Mouse (Mus musculus) lung, postnatal 0 days (tissue): ENCODE results near the gene Fmo1.

ENCODE experiments used
- CTCF ChIP-seq: IDR thresholded peaks from 2 replicates; pipeline ENCODE4 v1.5.1; 2016; ENCODE audit warnings: antibody characterized with exemption, mild to moderate bottlenecking
- EP300 ChIP-seq: IDR thresholded peaks from 2 replicates; pipeline ENCODE4 v1.6.1; 2016; ENCODE audit warnings: antibody characterized with exemption, mild to moderate bottlenecking, control low read depth

DNA sequence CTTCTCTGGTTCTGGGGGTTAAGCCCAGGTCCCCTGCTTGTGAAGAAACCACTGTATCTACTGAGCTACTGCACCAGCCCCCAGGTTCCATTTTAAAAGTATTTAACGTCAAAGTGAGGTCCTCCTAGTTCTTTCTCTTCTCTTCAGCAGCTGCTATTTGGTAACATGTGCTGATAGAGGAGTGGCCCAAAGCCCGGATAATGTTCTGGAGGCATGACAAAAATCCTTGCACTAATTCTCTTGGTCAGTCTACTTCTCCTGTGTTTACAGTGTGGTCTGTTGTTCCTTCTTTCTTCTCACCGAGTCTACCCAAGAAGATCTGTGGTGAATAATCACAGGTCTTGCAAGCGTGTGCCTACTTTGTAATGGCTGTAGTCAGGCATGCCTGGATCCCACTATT lies 16.3 kb upstream of the Fmo1 start:
- TF ChIP-seq EP300 (no peak), CTCF (no peak)
